Mouse (Mus musculus) CH12.LX (cell line): Measurements from ENCODE around the gene Cib1. TPM values are rescaled to one million over a fixed set of nuclear protein-coding genes. Genes with fewer than 3 reads are reported as not detected.

Source experiments
- DNase-seq: peaks from one replicate; pipeline ENCODE4 v3.0.0-alpha.2; 2013; ENCODE audit errors: extremely low read depth
- H3K27ac ChIP-seq: 2 replicates; pipeline ENCODE4 v1.5.1; 2012; ENCODE audit warnings: low read depth, mild to moderate bottlenecking, control low read depth, moderate library complexity; ENCODE audit not compliant: insufficient read depth
- H3K27me3 ChIP-seq: replicated peaks from 2 replicates; pipeline ENCODE3; 2012; ENCODE audit warnings: inconsistent platforms
- H3K36me3 ChIP-seq, 2 experiments: replicated peaks in 1 of 2; 2 replicates each; pipeline versions ENCODE3 to v1.6.1; 2012; ENCODE audit warnings: inconsistent platforms in 1 of 2, low read length in 1 of 2, mild to moderate bottlenecking in 1 of 2, mixed read lengths in 1 of 2, moderate library complexity in 1 of 2; ENCODE audit not compliant: control insufficient read depth in 1 of 2, insufficient read depth in 1 of 2
- H3K4me1 ChIP-seq, 2 experiments: 2 replicates each; pipeline ENCODE4 v1.6.1; 2012; ENCODE audit warnings: inconsistent platforms in 1 of 2, moderate library complexity in 1 of 2; ENCODE audit not compliant: insufficient read depth in 2 of 2, control insufficient read depth in 1 of 2
- H3K4me2 ChIP-seq: 2 replicates; pipeline ENCODE4 v1.6.1; 2012; ENCODE audit warnings: low read depth, mild to moderate bottlenecking, control low read depth; ENCODE audit not compliant: poor library complexity, insufficient read depth, severe bottlenecking
- H3K4me3 ChIP-seq, 3 experiments: fragments of 150-350 bp in 1 of 3; sonication (generic) in 1 of 3; replicated peaks in 1 of 3; 2 replicates each; pipeline versions ENCODE3 to v1.5.1; 2011 to 2012; ENCODE audit warnings: low read depth in 2 of 3, low read length in 2 of 3, mild to moderate bottlenecking in 2 of 3, moderate library complexity in 2 of 3, control low read depth in 1 of 3, improper control_type of control experiment in 1 of 3, inconsistent platforms in 1 of 3, mixed read lengths in 1 of 3; ENCODE audit not compliant: poor library complexity in 1 of 3
- H3K79me2 ChIP-seq: replicated peaks from 2 replicates; pipeline ENCODE4 v1.6.1; 2012; ENCODE audit warnings: mild to moderate bottlenecking, moderate library complexity; ENCODE audit not compliant: control insufficient read depth, poor library complexity, insufficient read depth, severe bottlenecking; ENCODE audit errors: extremely low read depth
- H3K9ac ChIP-seq: 2 replicates; pipeline ENCODE4 v1.6.1; 2012; ENCODE audit warnings: low read depth, mild to moderate bottlenecking, control low read depth, moderate library complexity; ENCODE audit not compliant: insufficient read depth
- H3K9me3 ChIP-seq: replicated peaks from 2 replicates; pipeline ENCODE3; 2012; ENCODE audit warnings: low read length, inconsistent platforms, mixed read lengths
- CHD1 ChIP-seq: IDR thresholded peaks from 2 replicates; pipeline ENCODE4 v1.6.1; 2012; ENCODE audit warnings: low read depth, low read length, improper control_type of control experiment, inconsistent platforms
- CHD2 ChIP-seq: IDR thresholded peaks from 2 replicates; pipeline ENCODE4 v1.6.1; 2011; ENCODE audit warnings: low read length, improper control_type of control experiment
- EP300 ChIP-seq: IDR thresholded peaks from 2 replicates; pipeline ENCODE4 v1.6.1; 2011; ENCODE audit warnings: low read length, improper control_type of control experiment
- GABPA ChIP-seq: IDR thresholded peaks from 2 replicates; pipeline ENCODE4 v1.6.1; 2012; ENCODE audit warnings: low read depth, low read length, improper control_type of control experiment, inconsistent platforms; ENCODE audit not compliant: insufficient replicate concordance
- HCFC1 ChIP-seq: IDR thresholded peaks from 2 replicates; pipeline ENCODE4 v1.6.1; 2012; ENCODE audit warnings: low read depth, mild to moderate bottlenecking, inconsistent platforms, low read length, improper control_type of control experiment
- IRF4 ChIP-seq: IDR thresholded peaks from 2 replicates; pipeline ENCODE4 v1.6.1; 2014; ENCODE audit warnings: low read depth, mild to moderate bottlenecking, inconsistent platforms, low read length, improper control_type of control experiment
- JUN ChIP-seq: IDR thresholded peaks from 2 replicates; pipeline ENCODE4 v1.6.1; 2011; ENCODE audit warnings: low read depth, mild to moderate bottlenecking, low read length, improper control_type of control experiment, moderate library complexity; ENCODE audit not compliant: insufficient read depth
- MAFK ChIP-seq: IDR thresholded peaks from 2 replicates; pipeline ENCODE4 v1.6.1; 2011; ENCODE audit warnings: low read length, improper control_type of control experiment; ENCODE audit not compliant: insufficient replicate concordance
- MYC ChIP-seq: IDR thresholded peaks from 2 replicates; pipeline ENCODE4 v1.6.1; 2011; ENCODE audit warnings: low read depth, mild to moderate bottlenecking, improper control_type of control experiment, low read length
- PAX5 ChIP-seq: IDR thresholded peaks from 2 replicates; pipeline ENCODE4 v1.6.1; 2012; ENCODE audit warnings: low read length, inconsistent platforms, mixed read lengths
- POLR2A ChIP-seq: IDR thresholded peaks from 2 replicates; pipeline ENCODE4 v1.6.1; 2011; ENCODE audit warnings: low read depth, mild to moderate bottlenecking, improper control_type of control experiment, low read length
- RAD21 ChIP-seq: IDR thresholded peaks from 2 replicates; pipeline ENCODE4 v1.6.1; 2011; ENCODE audit warnings: low read depth, mild to moderate bottlenecking, low read length, improper control_type of control experiment, moderate library complexity
- SMC3 ChIP-seq: IDR thresholded peaks from 2 replicates; pipeline ENCODE4 v1.6.1; 2011; ENCODE audit warnings: low read depth, low read length, improper control_type of control experiment
- TBP ChIP-seq: conservative IDR thresholded peaks from 2 replicates; pipeline ENCODE4 v1.6.1; 2011; ENCODE audit warnings: low read depth, low read length, improper control_type of control experiment
- USF2 ChIP-seq: conservative IDR thresholded peaks from 2 replicates; pipeline ENCODE4 v1.6.1; 2011; ENCODE audit warnings: low read depth, low read length, improper control_type of control experiment
- ZC3H11A ChIP-seq: IDR thresholded peaks from 2 replicates; pipeline ENCODE4 v1.6.1; 2012; ENCODE audit warnings: low read depth, mild to moderate bottlenecking, inconsistent platforms, low read length, improper control_type of control experiment
- ZKSCAN1 ChIP-seq: IDR thresholded peaks from 2 replicates; pipeline ENCODE4 v1.6.1; 2012; ENCODE audit warnings: low read depth, inconsistent platforms, low read length, improper control_type of control experiment, borderline replicate concordance
- ZNF384 ChIP-seq: IDR thresholded peaks from 2 replicates; pipeline ENCODE4 v1.6.1; 2012; ENCODE audit warnings: low read depth, low read length, improper control_type of control experiment, inconsistent platforms
- dilution Hi-C: fragments of 300-500 bp; cut with MboI; formaldehyde crosslinking; loops from 2 replicates; pipeline ENCODE4 v1.14.3; 2020; ENCODE audit warnings: low sequenced_read_pairs; ENCODE audit not compliant: extremely low pct_unique_long_range_greater_than_20kb, extremely low pct_ligation_motif_present
- in situ Hi-C: fragments of 300-500 bp; cut with MboI; formaldehyde crosslinking; loops from 3 replicates; pipeline ENCODE4 v1.14.3; 2019; ENCODE audit warnings: low sequenced_read_pairs, low pct_ligation_motif_present, low pct_unique_long_range_greater_than_20kb, mixed read lengths
- polyA plus RNA-seq: library from polyadenylated mRNA; unstranded; fragments of >175 nt; gene quantifications from 2 replicates; pipeline ENCODE4 v1.2.1, GENCODE M21; 2012; ENCODE audit warnings: low read depth; ENCODE audit not compliant: insufficient read length
- total RNA-seq, 2 experiments: library from RNA; depleted of rRNA; stranded (reverse); fragments of 300-350 nt in 1 of 2; fragments of >200 nt in 1 of 2; gene quantifications; 2 replicates each; pipeline ENCODE4 v1.2.3; 2012 to 2014

The Cib1 gene
- total and polyA plus RNA-seq, 3 experiments: 29.1 to 73.1 (median 48.1) TPM

DNA sequence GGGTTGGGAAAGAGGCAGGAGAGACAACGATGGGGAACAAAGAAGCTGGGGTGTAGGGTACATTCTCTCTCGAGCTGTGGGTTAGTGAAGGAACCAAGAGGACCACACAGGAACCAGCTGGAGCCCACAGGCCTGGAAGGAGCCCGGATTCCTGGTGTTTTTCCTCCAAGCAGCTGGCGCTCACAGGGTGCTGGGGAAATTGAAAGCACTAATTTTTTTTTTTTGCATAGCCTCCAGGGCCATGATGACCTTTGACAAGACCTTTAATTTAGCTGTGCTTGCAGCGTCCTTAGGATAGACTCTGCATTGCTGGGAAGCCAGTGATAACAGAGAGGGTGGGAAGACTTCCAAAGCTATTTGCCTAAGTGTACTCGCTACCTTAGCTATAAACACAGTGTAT is 47.6 kb downstream of the Cib1 start:
- no peaks in the 10 kb centered on the region for H3K36me3 ChIP-seq
- DNase-seq: no peak
- H3K9ac ChIP-seq: no peak overlapping the region
- no peak overlapping the region for H3K27ac ChIP-seq
- no peaks in the 10 kb centered on the region for H3K9me3 ChIP-seq
- in situ Hi-C loops (no loop called here), dilution Hi-C loops (no loop called here)
- no peak overlapping the region for H3K4me3 ChIP-seq
- no peak overlapping the region for H3K4me2 ChIP-seq
- H3K79me2 ChIP-seq: no peaks in the 10 kb centered on the region
- no peak for TF ChIP-seq MYC
- 0 out of 2 replicates have a peak, but pooled peaks have one; percentile 8 for TF ChIP-seq ZNF384
- peaks cover 17 to 61% of the 10 kb centered on the region in 2 experiments for H3K4me1 ChIP-seq
- H3K27me3 ChIP-seq: no peaks in the 10 kb centered on the region

DNA sequence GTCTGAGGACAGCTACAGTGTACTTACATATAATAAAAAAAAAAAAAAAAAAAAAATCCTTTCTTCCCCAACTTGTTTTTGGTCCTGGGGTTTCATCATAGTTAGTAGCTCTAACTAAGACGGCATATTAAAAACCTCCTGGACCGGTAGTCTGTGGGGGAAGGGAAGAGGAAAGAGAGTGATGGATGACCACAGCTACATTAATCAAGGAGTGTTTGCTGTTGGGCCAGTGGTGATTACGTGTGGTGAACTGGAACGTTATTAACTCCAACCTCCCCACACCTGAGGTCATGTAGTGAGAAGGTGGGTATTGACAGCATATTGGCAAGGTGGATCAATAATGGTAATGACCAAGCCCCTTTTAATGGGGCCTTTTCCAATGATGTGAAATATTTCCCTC is 48.1 kb downstream of the Cib1 start:
- in situ Hi-C loops (no loop called here), dilution Hi-C loops (no loop called here)
- H3K9ac ChIP-seq: no peak overlapping the region

DNA sequence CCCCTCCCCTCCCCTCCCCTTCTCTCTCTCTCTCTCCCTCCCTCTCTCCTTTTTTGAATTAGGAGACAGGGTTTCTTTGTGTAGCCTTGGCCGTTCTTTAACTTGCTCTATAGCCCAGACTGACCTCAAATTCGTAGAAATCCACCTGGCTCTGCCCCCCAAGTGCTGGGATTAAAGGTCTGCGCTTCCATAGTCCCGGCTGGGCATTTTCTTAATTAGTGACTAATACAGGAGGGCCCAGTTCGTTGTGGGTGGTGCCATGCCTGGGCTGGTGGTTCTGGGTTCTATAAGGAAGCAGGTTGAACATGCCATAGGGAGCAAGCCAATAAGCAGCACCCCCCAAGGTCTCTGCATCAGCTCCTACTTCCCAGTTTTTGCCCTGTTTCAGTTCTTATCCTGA is 48.6 kb downstream of the Cib1 start:
- in situ Hi-C loops: no loop called here
- dilution Hi-C loops: no loop called here
- Histone ChIP-seq H3K9ac (no peak overlapping the region), H3K4me2 (no peak overlapping the region), H3K27me3 (no peaks in the 10 kb centered on the region), H3K9me3 (no peaks in the 10 kb centered on the region), H3K4me1 (peaks cover 13 to 60% of the 10 kb centered on the region in 2 experiments), H3K36me3 (no peaks in the 10 kb centered on the region), H3K27ac (no peak overlapping the region), H3K79me2 (no peaks in the 10 kb centered on the region), H3K4me3 (no peak overlapping the region)
- TF ChIP-seq CHD2: no peak
- no peak for TF ChIP-seq TBP
- no peak for TF ChIP-seq ZKSCAN1
- TF ChIP-seq MYC: no peak
- TF ChIP-seq IRF4: no peak
- no peak for TF ChIP-seq GABPA
- no peak for TF ChIP-seq POLR2A
- TF ChIP-seq SMC3: no peak
- TF ChIP-seq PAX5: no peak
- TF ChIP-seq JUN: no peak
- TF ChIP-seq MAFK: no peak
- TF ChIP-seq USF2: no peak
- TF ChIP-seq RAD21: no peak
- TF ChIP-seq HCFC1: no peak
- TF ChIP-seq CHD1: no peak
- no peak for TF ChIP-seq ZC3H11A
- no peak for TF ChIP-seq ZNF384
- DNase-seq: no peak

More for the DNA sequence above, 48.1 kb downstream of the Cib1 start:
- no peak overlapping the region for H3K27ac ChIP-seq
- no peaks in the 10 kb centered on the region for H3K9me3 ChIP-seq
- no peak overlapping the region for H3K4me3 ChIP-seq
- H3K4me1 ChIP-seq: peaks cover 16 to 61% of the 10 kb centered on the region in 2 experiments
- no peaks in the 10 kb centered on the region for H3K79me2 ChIP-seq
- TF ChIP-seq EP300 (no peak), ZNF384 (peak; percentile 60)
- TF ChIP-seq, all 38 proteins: peak for 1
- no peak overlapping the region for H3K4me2 ChIP-seq
- no peak for DNase-seq
- H3K36me3 ChIP-seq: no peaks in the 10 kb centered on the region
- H3K27me3 ChIP-seq: no peaks in the 10 kb centered on the region
